27 mouse cellular contexts compared by ENCODE assay signal in the genomic region with DNA sequence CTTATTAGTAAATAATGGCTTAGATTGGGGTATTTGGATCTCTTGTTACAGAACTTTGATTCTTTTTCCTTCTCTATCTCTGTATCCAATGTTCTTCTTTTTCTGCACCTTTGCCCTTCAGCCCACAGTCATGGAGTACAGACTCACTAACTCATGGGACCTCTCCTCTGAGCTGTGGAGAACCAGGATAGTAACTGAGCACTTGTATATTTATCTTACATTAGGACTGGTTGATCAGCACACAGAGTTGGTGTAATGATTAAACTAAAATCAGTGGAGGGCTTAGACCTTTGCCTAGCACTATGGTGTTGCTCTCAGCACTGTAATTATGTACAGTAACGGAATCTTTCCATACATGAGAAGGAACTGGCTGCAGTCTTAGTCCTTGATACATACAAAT. TPM values are rescaled to one million over a fixed set of nuclear protein-coding genes. Genes with fewer than 3 reads are reported as not detected.
DNase-seq lines count a peak whose midpoint lies in the region; ATAC-seq and TF ChIP-seq lines count a peak whose summit lies in the region.
"Had no signal": no experiment of that assay in that cellular context is flagged by ENCODE, and none has a peak within 500 bp of the region (broad histone marks: within the 10 kb centered on the region; RNA-seq: fewer than 3 reads in every experiment).

No protein-coding gene starts in this region.

- peaks cover 5% of the 10 kb centered on the region; the same call in 1 of the 2 replicates for H3K4me1 ChIP-seq in liver, adult 2 months (ENCODE audit: control insufficient read depth, insufficient read depth, low read length)
- H3K4me1 ChIP-seq in kidney, embryonic 16.5 days (ENCODE audit: insufficient read depth, low read length) = no peaks in the 10 kb centered on the region
- H3K4me1 ChIP-seq in liver, embryonic 16.5 days (ENCODE audit: control insufficient read depth, low read depth, low read length) = no peaks in the 10 kb centered on the region
- H3K4me1 ChIP-seq: forebrain, embryonic 12.5 days; intestine, embryonic 15.5 days; lung, embryonic 15.5 days had no signal

- no peak overlapping the region for H3K27ac ChIP-seq in liver, adult 2 months (replicated peaks; ENCODE audit: insufficient read depth, low read depth, low read length)
- no peak overlapping the region for H3K27ac ChIP-seq in kidney, embryonic 16.5 days (ENCODE audit: low read length)
- H3K27ac ChIP-seq in liver, embryonic 16.5 days (ENCODE audit: low read length) = no peak overlapping the region
- H3K27ac ChIP-seq: forebrain, embryonic 12.5 days; intestine, embryonic 15.5 days; lung, embryonic 15.5 days; stomach, postnatal 0 days had no signal

- no peaks in the 10 kb centered on the region for H3K27me3 ChIP-seq in liver, adult 2 months (ENCODE audit: control insufficient read depth, insufficient read depth, low read length)
- no peaks in the 10 kb centered on the region for H3K27me3 ChIP-seq in kidney, embryonic 16.5 days (ENCODE audit: insufficient read depth, low read length)
- H3K27me3 ChIP-seq in liver, embryonic 16.5 days (ENCODE audit: control insufficient read depth, insufficient read depth, low read depth, low read length) = no peaks in the 10 kb centered on the region
- H3K27me3 ChIP-seq: forebrain, embryonic 12.5 days; intestine, embryonic 15.5 days; lung, embryonic 15.5 days had no signal

- no peak for TF ChIP-seq CTCF in liver, adult 2 months (IDR thresholded peaks at IDR 0.05; ENCODE audit: low read depth, low read length)

- no peaks in the 10 kb centered on the region for H3K79me2 ChIP-seq in liver, adult 2 months (ENCODE audit: control insufficient read depth, insufficient read depth, low read length)

- H3K4me3 ChIP-seq in liver, adult 2 months (ENCODE audit: insufficient read depth, low read depth, low read length) = no peak overlapping the region
- no peak overlapping the region for H3K4me3 ChIP-seq in kidney, embryonic 16.5 days (ENCODE audit: low read length)
- no peak overlapping the region for H3K4me3 ChIP-seq in liver, embryonic 16.5 days (ENCODE audit: low read depth, low read length)
- H3K4me3 ChIP-seq: erythroblast, embryonic 14.5 days; forebrain, embryonic 12.5 days; intestine, embryonic 15.5 days; lung, embryonic 15.5 days had no signal

- H3K36me3 ChIP-seq in liver, adult 2 months (ENCODE audit: control insufficient read depth, insufficient read depth, low read length) = no peaks in the 10 kb centered on the region
- no peaks in the 10 kb centered on the region for H3K36me3 ChIP-seq in kidney, embryonic 16.5 days (ENCODE audit: insufficient read depth, low read length)
- no peaks in the 10 kb centered on the region for H3K36me3 ChIP-seq in liver, embryonic 16.5 days (ENCODE audit: control insufficient read depth, insufficient read depth)
- H3K36me3 ChIP-seq: forebrain, embryonic 12.5 days; intestine, embryonic 15.5 days; lung, embryonic 15.5 days had no signal

- peak; percentile 96 for ATAC-seq in kidney, embryonic 16.5 days (ENCODE audit: low FRiP score, low TSS enrichment)
- ATAC-seq in liver, embryonic 16.5 days (ENCODE audit: low read depth) = peak; percentile 97
- ATAC-seq in inflammation-experienced regulatory T-cells, adult 6 months = no peak
- ATAC-seq: hindbrain, embryonic 16.5 days; intestine, embryonic 15.5 days; midbrain, embryonic 16.5 days had no signal

- WGBS in liver, adult 2 months = 9% methylated on average over 1 of the region's 1 CpGs
- 48% methylated on average over 1 of the region's 1 CpGs for WGBS in kidney, embryonic 16.5 days
- 48% methylated on average over 1 of the region's 1 CpGs for WGBS in liver, embryonic 16.5 days (ENCODE audit: insufficient replicate concordance)

- H3K9me3 ChIP-seq in kidney, embryonic 16.5 days (ENCODE audit: low read length) = no peaks in the 10 kb centered on the region
- no peaks in the 10 kb centered on the region for H3K9me3 ChIP-seq in liver, embryonic 16.5 days (replicated peaks; ENCODE audit: control insufficient read depth, low read length)
- H3K9me3 ChIP-seq: forebrain, embryonic 12.5 days; intestine, embryonic 15.5 days; lung, embryonic 15.5 days had no signal

- no peak overlapping the region for H3K4me2 ChIP-seq in kidney, embryonic 16.5 days (replicated peaks; ENCODE audit: low read depth, low read length)
- no peak overlapping the region for H3K4me2 ChIP-seq in liver, embryonic 16.5 days (ENCODE audit: low read depth, low read length)
- H3K4me2 ChIP-seq: forebrain, embryonic 12.5 days; intestine, embryonic 15.5 days; lung, embryonic 15.5 days; midbrain, embryonic 11.5 days had no signal

- no peak overlapping the region for H3K9ac ChIP-seq in liver, adult 2 months (ENCODE audit: low read depth, low read length)
- no peak overlapping the region for H3K9ac ChIP-seq in kidney, embryonic 16.5 days (replicated peaks; ENCODE audit: low read length)
- no peak overlapping the region for H3K9ac ChIP-seq in liver, embryonic 16.5 days (ENCODE audit: low read depth, low read length)
- H3K9ac ChIP-seq: forebrain, embryonic 12.5 days; intestine, embryonic 15.5 days; lung, embryonic 15.5 days had no signal

- DNase-seq in liver, adult 2 months (ENCODE audit: extremely low read depth, low read depth, low spot score) = peak; percentile 70
- DNase-seq in liver = no peak
- peak; percentile 11 to 63 for DNase-seq in kidney, postnatal 36 days
- no peak for DNase-seq in urinary bladder, postnatal 25 days (ENCODE audit: low spot score)
- DNase-seq: adrenal gland, postnatal 25 days; B cell, adult 2 months; cerebellum, adult 11-12 months; cerebellum, postnatal 10 days; gastrocnemius, postnatal 10 days; heart, postnatal 14 days; left cerebral cortex, postnatal 4 days; lung, postnatal 36 days; right cerebral cortex, adult 18-20 months; spleen, adult 18-20 months; thymus, adult 2 months; thymus, postnatal 36 days had no signal

- no peak for TF ChIP-seq POLR2A in liver, adult 2 months (IDR thresholded peaks at IDR 0.05; ENCODE audit: extremely low read depth, insufficient read depth, low read length)

RNA-seq across cellular contexts. Expression of gene Mplkip, which starts 23.9 kb away (rescaled TPM):
- total RNA-seq in liver, adult 2 months (2014; rRNA removed) = 8.4 and 10.5 TPM in 2 replicates
- polyA plus RNA-seq in liver, adult 2 months (2012; rRNA removed) = 4.8 and 6.0 TPM in 2 replicates
- polyA plus RNA-seq in kidney, embryonic 16.5 days (2015; fragmentation: Nextera tagmentation; extraction: Ambion mirVana) = 39.5 and 48.4 TPM in 2 replicates
- polyA plus RNA-seq in liver, embryonic 16.5 days (2015; fragmentation: Nextera tagmentation; extraction: Ambion mirVana) = 16.2 and 18.7 TPM in 2 replicates
- polyA plus RNA-seq in inflammation-experienced regulatory T-cells, adult 6 months (2017; shearing (Covaris generic)) = 10 to 100 TPM; 11.2 to 16.1 (median 14.5) TPM

RNA-seq across cellular contexts. Expression of gene Sugct, which starts 24.2 kb away (rescaled TPM):
- 22.8 and 25.4 TPM in 2 replicates for total RNA-seq in liver, adult 2 months (2014; rRNA removed)
- polyA plus RNA-seq in liver, adult 2 months (2012; rRNA removed) = 10.9 and 12.7 TPM in 2 replicates
- 16.0 and 17.5 TPM in 2 replicates for polyA plus RNA-seq in kidney, embryonic 16.5 days (2015; fragmentation: Nextera tagmentation; extraction: Ambion mirVana)
- polyA plus RNA-seq in liver, embryonic 16.5 days (2015; fragmentation: Nextera tagmentation; extraction: Ambion mirVana) = 5.6 and 5.8 TPM in 2 replicates
- 1 to 10 TPM in 1 of 3 experiments, under 1 TPM in 2; 0.25 to 2.4 (median 0.36) TPM for polyA plus RNA-seq in inflammation-experienced regulatory T-cells, adult 6 months (2017; shearing (Covaris generic))
- polyA plus RNA-seq: erythroblast, embryonic 14.5 days had no signal

Comparison
In these comparisons a context has a peak if more than half of its experiments do, and no peak if none do; other contexts are left out.
1. DNase-seq: peak in liver, adult 2 months (single experiment) and kidney, postnatal 36 days (2 of 2); none in liver (single experiment) and urinary bladder, postnatal 25 days (single experiment).